Mouse (Mus musculus): ENCODE data around the gene Cluh.

The Cluh gene

DNA sequence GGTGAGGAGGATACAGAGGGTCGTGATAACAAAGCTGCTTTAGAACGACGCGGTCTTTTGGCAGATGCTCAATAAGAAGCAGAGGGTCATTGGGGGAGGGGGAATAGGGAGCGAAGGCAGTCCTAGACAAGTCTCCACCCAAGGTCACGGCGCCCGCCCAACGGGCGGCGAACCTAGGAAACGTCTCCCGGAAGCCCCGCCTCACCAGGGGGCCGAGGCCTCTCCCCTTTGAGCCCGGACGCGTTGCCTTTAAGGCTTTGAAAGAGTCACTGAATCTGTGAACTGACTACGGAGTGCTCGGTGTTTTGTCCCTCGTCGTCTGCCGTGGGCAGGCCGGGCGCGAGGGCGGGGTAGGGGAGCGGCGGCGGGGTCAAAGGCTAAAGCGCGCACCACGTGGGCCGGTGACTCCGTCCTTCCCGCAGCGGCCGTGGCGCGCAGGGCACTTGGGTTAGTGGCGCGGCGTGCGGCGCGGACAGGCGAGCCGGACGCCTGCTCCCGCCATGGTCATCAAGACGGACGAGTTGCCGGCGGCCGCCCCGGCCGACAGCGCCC, at the start of gene Cluh:
Cluh (plus strand) TSS at position 401 of the 552 bp plus-strand sequence.
- peak; percentile 98 for DNase-seq

DNA sequence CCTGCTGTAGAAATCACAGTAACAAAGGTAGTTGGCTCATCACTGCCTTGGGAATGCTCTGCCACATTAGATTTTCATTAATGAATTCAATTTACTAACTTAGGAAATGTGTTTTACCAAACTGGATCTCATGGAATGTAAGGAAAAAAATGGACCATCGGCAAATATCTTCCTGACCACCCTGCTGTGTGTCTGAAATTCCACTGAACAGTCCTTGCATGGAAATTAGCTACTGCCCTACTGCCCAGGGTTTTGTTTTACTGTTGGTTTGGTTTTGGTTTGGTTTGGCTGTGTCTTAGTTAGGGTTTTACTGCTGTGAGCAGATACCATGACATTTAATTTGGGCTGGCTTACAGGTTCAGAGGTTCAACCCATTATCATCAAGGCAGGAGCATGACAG, 47.0 kb upstream of the Cluh start:
- no peak for DNase-seq

DNA sequence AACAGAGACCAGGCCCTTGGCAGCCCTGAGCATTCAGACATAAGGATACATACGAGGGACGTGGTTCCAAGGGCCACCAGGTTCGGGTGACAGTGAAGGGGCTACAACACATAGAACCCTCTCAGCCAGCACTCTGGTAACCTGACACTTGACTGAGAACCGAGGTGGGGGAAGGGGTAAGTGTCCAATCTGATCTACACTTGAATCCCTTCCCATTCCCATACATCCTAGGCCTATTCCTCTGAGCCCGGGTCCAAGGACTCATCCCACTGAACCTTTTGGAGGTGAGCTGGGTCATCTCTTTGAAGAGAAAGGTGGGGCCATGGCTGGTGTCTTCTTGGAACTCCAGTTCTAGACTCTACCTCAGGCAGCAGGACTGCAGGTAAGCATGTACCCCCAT, 39.2 kb upstream of the Cluh start:
- no peak for DNase-seq

DNA sequence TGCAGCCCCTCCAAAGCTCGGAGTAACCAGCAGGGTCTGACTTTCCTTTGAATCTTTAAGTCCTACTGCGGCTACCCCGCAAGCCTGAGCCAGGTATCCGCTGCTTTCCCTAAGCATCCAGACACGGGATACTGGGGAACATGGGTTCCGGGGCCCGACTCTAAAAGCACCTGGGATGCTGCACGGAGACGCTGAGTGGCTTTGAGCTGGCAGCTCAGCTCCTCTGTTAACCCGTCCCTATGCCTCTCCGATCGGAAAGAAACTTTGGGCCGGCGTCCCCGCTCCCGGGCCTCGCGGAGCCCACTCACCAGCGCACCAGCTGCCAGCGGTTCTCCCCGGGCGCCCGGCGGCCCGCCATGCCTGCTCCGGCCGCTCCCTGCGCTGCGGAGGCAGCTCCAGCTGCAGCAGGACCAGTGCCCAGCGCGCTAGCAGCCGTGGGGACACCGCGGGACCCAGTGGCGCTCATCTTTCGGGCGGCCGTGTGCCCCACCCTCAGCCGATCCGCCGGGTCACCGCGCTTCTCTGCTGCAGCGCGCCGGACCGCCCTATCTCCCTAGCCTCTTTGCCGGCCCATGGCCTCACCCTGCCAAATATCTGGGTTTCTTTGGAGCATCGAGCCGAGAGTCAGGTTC, 38.6 kb upstream of the Cluh start, which contains the start of gene Rap1gap2:
Rap1gap2 (minus strand) TSS at position 371 of the 632 bp plus-strand sequence.
- peak; percentile 33 to 40 for DNase-seq

DNA sequence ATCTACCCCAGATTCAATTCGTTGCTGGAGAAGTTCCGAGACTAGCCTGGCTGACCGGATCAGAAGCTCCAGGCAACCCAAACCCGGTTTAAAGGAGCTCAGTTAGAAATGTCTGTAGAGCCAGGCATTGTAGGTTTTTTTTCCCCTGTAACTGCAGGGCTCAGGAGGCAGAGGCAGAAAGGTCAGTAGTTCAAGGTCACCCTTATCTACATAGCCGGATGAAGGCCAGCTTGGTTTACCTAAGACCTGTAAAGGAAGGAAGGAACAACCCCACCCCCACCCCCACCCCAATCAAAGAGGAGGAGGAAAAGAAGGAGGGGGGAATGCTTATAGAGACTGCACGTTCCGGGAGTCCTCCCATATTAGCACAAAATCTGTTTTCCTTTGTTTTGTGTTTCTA, 37.9 kb upstream of the Cluh start:
- DNase-seq: no peak

DNA sequence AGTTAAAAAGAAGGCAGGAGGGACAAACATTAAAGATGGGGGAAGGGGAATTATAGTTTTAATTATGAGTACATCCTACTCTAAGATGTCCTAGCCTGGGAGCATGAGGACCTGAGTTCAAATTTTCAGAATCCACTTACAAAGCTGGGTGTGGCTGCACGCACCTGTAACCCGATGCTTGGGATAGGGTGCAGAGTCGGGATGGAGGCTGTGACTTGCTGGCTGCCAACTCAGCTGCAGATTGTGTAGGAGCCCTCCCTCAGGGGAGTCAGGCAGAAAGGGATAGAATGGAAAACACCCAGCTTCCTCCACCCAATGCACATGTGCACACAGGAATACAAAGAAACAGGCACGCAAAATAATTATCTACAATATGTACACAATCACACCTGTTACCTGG, 35.9 kb upstream of the Cluh start:
- DNase-seq: no peak

DNA sequence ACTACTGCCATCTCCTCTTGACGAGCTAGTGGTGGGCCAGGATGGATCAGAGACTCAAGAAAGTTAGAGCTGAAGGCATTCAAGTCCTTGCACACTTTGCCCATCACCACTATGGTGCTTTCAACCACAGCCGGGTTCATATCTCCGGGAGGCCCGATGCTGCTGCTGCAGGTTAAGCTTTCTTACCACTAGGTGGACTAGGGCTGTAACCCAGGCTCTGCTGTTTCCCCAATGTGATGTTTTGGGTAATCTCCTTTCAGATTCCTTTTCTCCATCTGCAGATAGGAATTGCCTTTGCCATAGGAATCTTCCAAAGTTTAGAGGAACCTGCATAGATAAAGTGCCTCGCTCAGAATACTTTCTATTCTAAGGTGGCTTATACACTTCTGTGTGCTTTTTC, 33.7 kb upstream of the Cluh start:
- DNase-seq: no peak

DNA sequence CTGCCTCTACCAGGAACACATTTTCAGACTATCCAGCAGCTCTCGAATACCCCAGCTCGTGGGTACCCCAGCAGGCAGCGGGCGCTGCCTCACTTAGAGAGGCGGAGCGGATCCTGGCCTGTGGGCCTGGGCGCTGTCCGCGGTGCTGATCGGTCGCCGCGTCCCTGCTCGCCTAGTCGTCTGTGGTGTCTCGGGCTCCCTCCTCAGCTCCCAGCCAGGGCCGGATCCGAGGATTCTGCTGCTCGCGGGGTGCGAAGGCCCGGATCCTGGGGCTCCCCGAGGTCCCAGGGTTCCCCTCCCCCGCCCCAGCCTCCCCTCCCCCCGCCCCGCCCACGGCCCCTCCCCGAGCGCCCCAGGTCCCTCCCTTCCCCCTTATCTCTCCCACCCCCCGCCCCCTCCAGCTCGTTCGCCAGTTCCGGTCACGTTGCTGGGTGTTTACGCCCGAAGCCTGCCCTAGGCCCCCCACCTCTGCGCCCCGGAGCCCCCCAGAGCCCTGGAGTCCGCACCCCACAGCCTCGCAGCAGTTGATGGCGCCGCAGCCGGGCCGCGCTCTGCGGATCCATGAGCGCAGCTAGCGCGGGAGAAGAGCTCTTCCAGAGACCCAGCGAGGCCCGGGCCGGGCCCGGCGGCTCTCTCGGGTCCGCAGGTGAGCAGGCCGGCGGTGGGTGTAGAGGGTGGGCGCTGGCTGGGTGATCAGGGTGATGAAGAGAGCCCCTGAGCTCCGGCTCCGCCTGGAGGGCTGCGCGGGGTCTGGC, 29.9 kb upstream of the Cluh start, which contains the start of gene Ccdc92b:
Ccdc92b (plus strand) TSS at position 405 of the 755 bp plus-strand sequence.
- peak; percentile 78 to 80 for DNase-seq

DNA sequence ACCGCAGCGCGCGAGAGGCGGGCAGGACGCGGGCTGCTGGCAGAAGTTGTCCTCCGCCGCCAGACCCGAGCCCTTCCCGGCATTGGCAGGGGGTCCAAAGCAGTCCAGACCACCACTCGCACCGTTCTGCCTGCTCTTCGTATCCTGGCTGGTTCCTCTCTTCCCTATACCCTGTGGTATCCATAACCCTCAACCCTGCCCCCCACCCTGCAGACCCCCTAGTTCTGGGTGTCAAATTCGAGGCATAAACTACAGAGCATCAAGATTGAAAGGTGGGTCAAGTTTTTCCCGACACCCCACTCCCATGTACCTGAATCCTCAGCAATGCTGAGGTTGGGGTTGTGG, 29.4 kb upstream of the Cluh start:
- peak in 1 of 2 experiments; percentile 67 for DNase-seq

DNA sequence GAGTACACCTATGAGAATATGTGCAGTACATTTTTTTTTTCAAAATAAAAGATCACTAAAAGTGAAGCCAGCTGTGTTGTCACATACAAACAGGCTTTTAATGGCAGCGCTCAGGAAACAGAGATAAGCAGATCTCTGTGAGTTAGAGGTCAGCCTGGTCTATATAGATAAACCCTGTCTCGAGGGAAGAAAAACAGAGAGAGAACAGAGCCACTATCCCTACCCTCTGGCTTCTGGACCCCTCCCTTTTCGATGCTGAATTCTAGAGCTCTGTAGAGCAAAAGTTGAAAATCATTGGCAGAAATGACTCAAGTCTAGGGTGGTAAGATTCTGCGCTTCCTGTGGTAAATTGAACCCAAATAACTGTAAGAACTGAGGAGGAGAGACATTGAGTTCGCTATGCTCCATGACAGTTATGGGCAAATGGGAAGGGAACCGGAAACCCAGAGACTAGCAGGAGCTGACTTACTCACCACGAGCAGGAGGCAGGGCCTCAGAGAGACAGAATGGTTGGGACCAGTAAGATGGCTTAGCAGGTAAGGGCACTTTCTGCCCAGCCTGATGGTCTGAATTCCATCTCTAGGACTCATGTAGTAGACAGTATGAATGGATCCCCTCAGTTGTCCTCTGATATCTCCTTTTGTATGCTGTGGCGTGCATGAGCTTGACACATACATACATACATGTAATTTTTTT, 27.2 kb upstream of the Cluh start:
- no peak for DNase-seq

DNA sequence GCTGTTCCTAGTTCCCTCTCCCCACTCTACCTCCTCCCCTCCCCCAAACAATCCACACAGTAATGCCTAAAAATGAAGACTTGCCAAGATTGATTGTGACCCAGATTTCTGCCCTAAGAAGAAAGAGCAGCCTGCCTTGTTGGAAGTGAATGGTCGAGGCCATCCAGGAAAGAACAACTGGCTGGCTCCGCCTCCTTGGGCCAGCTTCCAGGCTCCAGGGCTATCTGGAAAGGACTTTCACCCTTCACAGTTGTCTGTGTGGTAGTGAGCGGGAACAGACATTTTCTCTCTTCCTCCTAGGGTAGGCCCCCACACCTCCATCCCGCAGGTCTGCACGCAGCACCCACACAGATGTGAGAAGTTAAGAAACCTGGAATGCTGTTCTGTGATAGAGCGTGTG, 25.6 kb upstream of the Cluh start:
- DNase-seq: peak; percentile 55 to 67

DNA sequence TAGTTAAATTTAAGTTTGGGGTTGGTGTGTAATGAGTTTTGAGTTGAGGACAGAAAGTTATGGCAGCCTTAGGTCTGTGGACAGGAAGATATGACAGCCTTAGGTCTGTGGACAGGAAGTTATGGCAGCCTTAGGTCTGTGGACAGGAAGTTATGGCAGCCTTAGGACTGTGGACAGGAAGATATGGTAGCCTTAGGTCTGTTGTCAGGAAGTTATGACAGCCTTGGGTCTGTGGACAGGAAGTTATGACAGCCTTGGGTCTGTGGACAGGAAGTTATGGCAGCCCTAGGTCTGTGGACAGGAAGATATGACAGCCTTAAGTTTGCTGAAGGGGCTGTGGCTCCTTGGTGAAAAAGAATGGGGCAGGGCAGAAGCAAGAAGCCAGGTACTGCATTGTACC, 24.0 kb upstream of the Cluh start:
- no peak for DNase-seq

DNA sequence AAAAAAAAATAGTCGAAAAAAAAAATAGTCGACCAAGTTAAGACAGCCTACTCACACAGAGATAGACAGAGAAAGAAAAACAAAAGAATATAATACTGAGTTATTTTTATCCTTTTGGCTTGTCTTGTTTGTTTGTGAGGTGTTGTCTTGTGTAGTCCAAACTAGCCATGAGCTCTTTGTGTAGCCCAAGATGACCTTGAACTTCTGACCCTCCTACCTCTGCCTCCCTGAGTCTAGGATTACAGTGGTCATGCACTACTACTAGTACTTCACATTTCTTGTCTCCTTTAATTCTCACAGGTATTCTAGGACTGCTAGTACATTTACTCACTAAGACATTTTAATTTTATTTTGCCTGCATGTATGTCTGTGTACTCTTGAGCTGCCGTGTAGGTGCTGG, 21.8 kb upstream of the Cluh start:
- no peak for DNase-seq

DNA sequence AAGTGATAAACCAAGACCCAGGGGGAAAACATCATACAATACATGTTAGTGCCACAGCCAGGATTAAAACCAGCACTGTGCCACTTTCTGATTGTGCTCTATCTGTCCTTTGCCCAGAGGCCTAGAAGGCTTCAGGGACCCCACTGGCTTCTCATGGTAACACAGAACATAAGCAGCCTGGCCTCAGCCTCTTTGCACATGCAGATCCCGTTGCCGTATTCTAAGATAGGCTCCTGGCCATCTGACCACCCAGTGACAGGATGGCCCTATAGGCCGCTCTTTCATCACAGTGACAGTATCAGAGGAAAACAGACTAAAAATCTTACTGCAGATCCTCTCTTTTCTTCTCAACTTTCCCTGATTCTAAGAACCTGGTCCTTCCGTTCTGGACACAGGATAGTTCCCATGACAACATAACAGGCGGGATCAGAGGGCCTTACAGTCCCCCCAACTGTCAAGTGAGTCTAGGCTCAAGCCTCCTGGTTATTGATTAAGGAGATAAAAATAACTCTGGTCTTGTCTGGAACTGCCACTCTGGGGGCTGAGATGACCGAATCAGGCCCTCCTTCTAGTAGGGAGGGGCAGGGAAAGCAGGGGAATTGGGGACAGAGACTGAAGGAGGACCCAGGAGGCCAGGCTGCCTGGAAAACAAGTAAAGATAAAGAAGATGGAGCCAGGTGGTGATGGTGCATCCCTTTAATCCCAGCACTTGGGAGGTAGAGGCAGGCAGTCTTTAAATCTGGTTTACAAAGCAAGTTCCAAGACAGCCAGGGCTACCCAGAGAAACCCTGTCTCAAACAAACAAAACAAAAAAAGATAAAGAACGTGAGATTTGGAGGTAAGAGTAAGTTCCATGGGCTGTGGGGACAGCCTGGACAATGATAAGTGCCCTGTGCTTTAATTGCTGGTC, 17.2 kb upstream of the Cluh start:
- no peak for DNase-seq

DNA sequence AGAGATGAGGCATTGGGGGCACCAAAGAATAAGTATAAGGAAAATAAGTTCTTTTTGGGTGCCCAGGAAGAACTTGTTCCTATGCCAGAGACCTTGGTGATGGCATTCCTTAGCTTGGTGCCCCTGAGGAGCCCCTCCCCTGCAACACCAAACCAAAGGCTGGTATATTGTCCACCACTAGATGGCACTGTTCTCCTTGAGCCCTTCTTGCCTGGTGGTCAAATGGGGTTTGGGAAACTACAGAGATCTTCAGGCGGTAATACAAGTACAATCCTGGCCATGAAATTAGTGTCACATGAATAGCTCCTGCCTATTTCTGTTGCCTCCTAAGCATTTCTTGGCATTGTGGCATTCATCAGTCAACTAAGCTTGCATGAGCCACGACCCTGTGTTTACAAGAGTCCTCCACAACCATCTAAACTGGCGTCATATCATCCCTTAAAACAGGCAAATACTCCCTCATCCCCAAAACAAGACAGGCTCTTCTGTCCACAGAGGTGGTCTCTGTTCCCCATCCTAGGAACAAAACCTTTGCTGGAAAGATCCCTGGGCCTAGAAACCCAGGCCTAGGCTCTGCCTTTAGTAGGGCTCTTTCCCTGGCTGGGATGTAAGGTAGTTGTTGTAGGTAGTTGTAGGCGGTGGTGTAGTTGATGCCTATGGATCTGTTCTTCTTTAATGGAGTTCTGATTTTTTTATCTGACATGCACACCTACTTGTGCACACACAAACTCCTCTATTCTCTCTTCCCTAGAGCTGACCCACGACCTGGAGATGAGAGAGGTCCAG, 14.6 kb upstream of the Cluh start:
- peak; percentile 88 to 93 for DNase-seq

DNA sequence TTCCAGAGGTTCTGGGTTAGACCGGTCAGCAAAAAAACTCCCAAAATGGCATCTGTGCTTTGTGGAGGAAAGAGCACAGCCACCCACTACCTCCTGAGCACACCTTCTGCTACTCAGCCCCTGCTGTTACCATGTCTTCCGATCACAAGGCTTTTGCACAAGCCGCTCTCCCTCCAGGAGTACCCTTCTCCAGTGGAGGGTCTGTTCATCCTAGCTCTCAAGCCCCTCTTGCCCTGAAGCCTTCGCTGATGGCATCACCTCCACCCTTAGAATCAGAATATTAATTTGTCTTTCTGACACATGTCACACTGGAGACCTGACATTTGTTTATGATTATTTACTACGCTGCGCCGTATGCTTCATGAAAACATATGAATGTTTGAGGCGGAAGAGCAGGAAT, 11.8 kb upstream of the Cluh start:
- DNase-seq: peak in 1 of 2 experiments; percentile 26

DNA sequence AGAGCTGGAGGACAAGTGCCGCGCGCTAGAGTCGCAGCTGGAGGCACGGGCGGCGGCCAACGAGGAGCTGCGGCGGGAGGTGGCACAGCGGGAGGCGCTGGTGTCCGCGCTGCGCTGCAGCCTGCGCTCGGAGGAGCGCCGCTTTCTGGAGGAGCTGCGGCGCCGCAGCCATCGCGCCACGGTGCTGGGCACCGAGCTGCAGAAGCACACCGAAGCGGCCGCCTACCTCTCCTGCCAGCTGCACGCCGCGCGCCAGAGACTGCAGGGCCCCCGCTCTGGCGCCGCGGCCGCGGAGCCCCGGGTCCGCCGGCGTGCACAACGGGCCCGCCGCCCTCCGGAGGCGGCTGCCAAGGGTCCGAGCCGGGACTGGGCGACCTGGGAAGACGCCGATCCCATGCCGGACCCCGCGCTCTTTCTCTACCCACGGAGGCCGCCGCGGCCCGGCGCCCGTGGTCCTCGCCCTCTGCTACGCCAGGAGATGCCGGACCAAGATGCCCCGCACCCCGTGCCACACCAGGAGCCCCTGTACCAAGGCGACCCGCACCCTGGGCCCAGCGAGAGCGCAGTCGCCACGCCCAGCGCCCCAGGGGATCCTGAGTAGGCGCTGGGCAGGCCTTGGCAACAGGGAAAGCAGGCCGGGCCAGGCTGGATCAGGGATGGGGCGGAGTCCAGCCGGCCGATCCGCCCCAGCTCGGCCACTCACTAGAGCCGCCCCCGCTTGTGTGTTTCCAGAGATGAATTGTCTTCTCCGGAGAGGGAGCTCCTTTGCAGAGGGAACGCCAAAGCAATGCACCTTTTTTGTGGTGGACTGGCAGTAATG, 11.1 kb upstream of the Cluh start:
- peak; percentile 85 to 86 for DNase-seq

DNA sequence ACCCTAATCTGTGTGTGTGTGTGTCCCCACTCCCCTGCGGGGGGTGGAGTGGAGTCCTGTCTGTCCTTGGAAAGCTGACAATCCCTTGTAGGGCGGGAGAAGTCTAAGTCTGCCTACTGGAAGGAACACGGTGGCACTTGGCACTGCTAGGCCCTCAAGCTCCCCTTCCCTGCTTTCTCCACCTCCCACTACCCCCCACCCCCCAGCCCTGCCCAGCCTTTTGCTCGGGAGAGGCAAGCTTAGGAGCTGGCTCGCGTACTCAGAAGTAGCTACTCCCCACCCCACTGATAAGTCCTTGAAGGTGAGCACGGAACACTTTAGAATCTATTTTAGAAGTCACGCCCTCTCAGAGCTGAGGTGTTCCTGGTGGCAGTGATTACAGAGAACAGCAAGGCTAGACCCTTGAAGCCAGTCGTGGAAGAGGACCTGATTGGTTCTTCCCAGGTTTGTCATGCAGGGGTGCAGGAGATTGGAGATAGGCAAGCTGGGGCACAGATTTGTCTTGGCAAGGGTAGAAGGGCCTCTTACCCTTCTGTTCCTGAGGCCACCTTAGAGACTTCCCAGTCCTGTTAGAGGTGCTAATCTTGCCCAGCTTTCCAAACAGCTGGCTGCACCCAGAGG, 10.4 kb upstream of the Cluh start:
- no peak for DNase-seq

DNA sequence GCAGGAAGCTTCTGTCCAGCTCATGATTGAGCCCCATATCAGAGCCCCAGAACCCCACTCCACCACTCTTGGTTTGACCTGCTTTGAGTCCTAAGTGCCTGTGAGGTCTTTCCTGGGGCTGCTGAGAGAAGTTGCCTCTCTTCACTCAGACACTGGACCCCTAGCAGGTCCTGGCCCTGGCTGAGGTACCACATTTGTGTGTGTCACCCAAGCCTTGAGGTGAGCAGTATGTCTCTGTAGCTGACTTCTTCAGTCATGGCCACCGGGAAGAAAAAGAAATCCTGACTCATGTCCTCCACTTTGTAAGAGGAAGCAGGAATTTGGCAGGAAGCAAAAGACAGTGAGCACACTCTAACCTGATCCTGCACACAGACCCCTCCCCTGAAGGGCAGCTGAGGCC, 9.7 kb upstream of the Cluh start:
- DNase-seq: no peak

DNA sequence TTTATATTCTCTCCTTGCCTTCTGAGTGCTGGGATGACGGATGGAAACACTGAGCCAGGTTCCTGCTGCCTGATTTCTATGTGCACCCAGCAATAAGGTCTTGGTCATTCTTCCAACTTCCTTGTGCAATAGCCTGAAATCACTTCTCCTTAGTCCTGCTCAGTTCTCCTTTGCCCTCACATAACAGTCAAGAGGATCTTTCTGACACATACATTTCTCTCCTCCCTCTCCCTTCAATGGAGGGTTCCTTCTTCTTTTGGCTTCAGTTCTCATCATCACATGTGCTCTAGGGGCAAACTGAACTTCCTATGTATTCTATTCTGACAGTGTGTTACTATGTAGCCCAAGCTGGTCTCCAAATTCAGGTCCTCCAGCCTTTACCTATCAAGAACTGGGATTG, 1.3 kb upstream of the Cluh start:
- DNase-seq: no peak
